1 mouse cellular context compared by ENCODE assay signal in the genomic region with DNA sequence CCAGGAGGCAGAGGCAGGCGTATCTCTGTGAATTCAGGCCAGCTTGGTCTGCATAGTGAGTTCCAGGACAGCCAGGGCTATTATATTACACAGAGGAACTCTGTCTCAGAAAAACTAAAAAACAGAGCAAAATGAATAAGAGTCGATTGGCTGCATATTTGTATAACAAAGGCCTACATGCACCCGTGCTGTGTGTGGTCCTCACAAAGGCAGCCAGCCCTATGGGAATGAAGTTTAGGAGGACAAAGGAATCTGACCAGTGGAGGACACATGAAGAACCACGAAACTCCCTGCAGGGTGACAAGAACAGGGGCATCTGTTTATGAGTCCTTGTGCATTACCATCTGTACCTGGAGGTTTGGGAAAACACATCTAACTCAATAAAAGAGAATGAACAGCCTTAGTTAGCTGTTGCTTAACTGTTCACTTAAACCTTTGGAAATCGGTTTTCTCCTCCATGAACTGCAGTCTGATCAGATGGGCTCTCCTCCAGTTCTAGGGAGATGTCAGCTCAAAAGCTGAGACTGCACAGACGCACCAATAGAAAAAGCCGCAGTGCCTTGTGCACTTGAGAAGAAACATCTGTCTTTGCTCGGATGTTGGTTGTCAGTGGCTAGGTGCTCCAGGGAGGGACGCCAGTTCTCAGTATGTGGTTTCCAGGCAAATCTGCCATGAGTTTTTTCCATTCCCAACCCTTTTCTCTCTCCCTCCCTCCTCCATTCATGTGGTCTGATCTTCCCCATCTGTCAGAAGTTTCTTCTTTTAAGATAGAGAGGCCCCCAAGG.
TF ChIP-seq lines count a peak whose summit lies in the region.

No protein-coding gene starts in this region.

TF ChIP-seq in ES-E14, 5 proteins besides CTCF, POLR2A, EP300 and RAD21:
- TF ChIP-seq ZNF384 (IDR thresholded peaks at IDR 0.05; ENCODE audit: low read depth, low read length) (no peak), HCFC1 (IDR thresholded peaks at IDR 0.05; ENCODE audit: borderline replicate concordance, insufficient read depth, low read length) (no peak)
TF ChIP-seq in ES-E14: peak in this region for 0.
